Comparison of ENCODE assay signal across 9 mouse cellular contexts in genomic region chr8:111923383-111923804, GRCm38 (mm10). TPM values are rescaled to one million over a fixed set of nuclear protein-coding genes. Genes with fewer than 3 reads are reported as not detected.
A peak's percentile ranks its signal among the peaks of the same experiment; 100 is the strongest.
DNase-seq lines count a peak whose midpoint lies in the region; ATAC-seq and TF ChIP-seq lines count a peak whose summit lies in the region.
"Had no signal": no experiment of that assay in that cellular context is flagged by ENCODE, and none has a peak within 500 bp of the region (broad histone marks: within the 10 kb centered on the region; RNA-seq: fewer than 3 reads in every experiment).

No protein-coding gene starts in this region.

- H3K4me1 ChIP-seq in E14TG2a.4 (replicated peaks; ENCODE audit: low read depth, low read length) = peaks cover 53% of the 10 kb centered on the region
- no peaks in the 10 kb centered on the region for H3K4me1 ChIP-seq in kidney, adult 2 months (ENCODE audit: control insufficient read depth, insufficient read depth, low read length)
- peaks cover 3% of the 10 kb centered on the region; the same call in 1 of the 2 replicates for H3K4me1 ChIP-seq in lung, embryonic 16.5 days (replicated peaks; ENCODE audit: control insufficient read depth, insufficient read depth, low read length)
- H3K4me1 ChIP-seq in stomach, postnatal 0 days (replicated peaks; ENCODE audit: control insufficient read depth, insufficient read depth) = no peaks in the 10 kb centered on the region
- H3K4me1 ChIP-seq: embryonic facial prominence, embryonic 13.5 days had no signal

- peak; percentile 85 for TF ChIP-seq CTCF in E14TG2a.4 (conservative IDR thresholded peaks at IDR 0.05; ENCODE audit: low read length)
- peak; percentile 68 for TF ChIP-seq CTCF in kidney, adult 2 months (conservative IDR thresholded peaks at IDR 0.05; ENCODE audit: insufficient read depth, insufficient read length, low read depth, low read length)
- peak; percentile 83 for TF ChIP-seq CTCF in stomach, postnatal 0 days (IDR thresholded peaks at IDR 0.05; ENCODE audit: low read depth)

- no peak overlapping the region for H3K4me3 ChIP-seq in E14TG2a.4 (replicated peaks; ENCODE audit: low read length)
- peak overlapping the region; percentile 38 for H3K4me3 ChIP-seq in kidney, adult 2 months (ENCODE audit: insufficient read depth, low read depth, low read length)
- peak overlapping the region; percentile 15; the same call in 1 of the 2 replicates for H3K4me3 ChIP-seq in lung, embryonic 16.5 days (ENCODE audit: low read length)
- H3K4me3 ChIP-seq in stomach, postnatal 0 days (ENCODE audit: low read depth, low read length) = no peak overlapping the region
- H3K4me3 ChIP-seq: embryonic facial prominence, embryonic 13.5 days had no signal

- ATAC-seq in lung, embryonic 16.5 days (ENCODE audit: low read depth) = peak; percentile 59; the same call in 1 of the 2 replicates
- peak; percentile 89 for ATAC-seq in stomach, postnatal 0 days (ENCODE audit: low FRiP score, low TSS enrichment)

- DNase-seq in layer of hippocampus, adult 11-12 months (ENCODE audit: low spot score) = peak; percentile 42
- no peak for DNase-seq in layer of hippocampus, adult 9-10 months (ENCODE audit: low spot score)
- DNase-seq in c-Kit-positive CD71-positive TER-119-negative erythroid progenitor cells, embryonic 14.5 days (ENCODE audit: low read depth) = peak; percentile 65
- DNase-seq in gastrocnemius, postnatal 25 days = peak; percentile 36
- DNase-seq in kidney, adult 2 months = peak; percentile 53
- DNase-seq in stomach, postnatal 0 days (ENCODE audit: low spot score) = peak; percentile 72

- H3K9me3 ChIP-seq in E14TG2a.4 (ENCODE audit: low read length) = no peaks in the 10 kb centered on the region
- H3K9me3 ChIP-seq in lung, embryonic 16.5 days (ENCODE audit: control insufficient read depth, low read length) = no peaks in the 10 kb centered on the region
- no peaks in the 10 kb centered on the region for H3K9me3 ChIP-seq in stomach, postnatal 0 days (ENCODE audit: control insufficient read depth, low read length)
- H3K9me3 ChIP-seq: embryonic facial prominence, embryonic 13.5 days had no signal

- WGBS in kidney, adult 2 months = 13% methylated on average over 10 of the region's 10 CpGs
- WGBS in lung, embryonic 16.5 days = 17% methylated on average over 10 of the region's 10 CpGs
- WGBS in stomach, postnatal 0 days = 21% methylated on average over 10 of the region's 10 CpGs

- no peak for TF ChIP-seq POLR2A in kidney, adult 2 months (IDR thresholded peaks at IDR 0.05; ENCODE audit: low read depth, low read length)

- peak overlapping the region; percentile 31 for H3K4me2 ChIP-seq in lung, embryonic 16.5 days (ENCODE audit: low read depth, low read length)
- H3K4me2 ChIP-seq in stomach, postnatal 0 days (replicated peaks; ENCODE audit: low read depth) = peak overlapping the region; percentile 25; the same call in 1 of the 2 replicates
- H3K4me2 ChIP-seq: embryonic facial prominence, embryonic 13.5 days had no signal

- no peaks in the 10 kb centered on the region for H3K27me3 ChIP-seq in E14TG2a.4 (ENCODE audit: insufficient read depth, low read length)
- H3K27me3 ChIP-seq in kidney, adult 2 months (replicated peaks; ENCODE audit: control insufficient read depth, insufficient read depth, low read length) = no peaks in the 10 kb centered on the region
- no peaks in the 10 kb centered on the region for H3K27me3 ChIP-seq in lung, embryonic 16.5 days (ENCODE audit: control insufficient read depth, insufficient read depth, low read depth, low read length)
- H3K27me3 ChIP-seq in stomach, postnatal 0 days (ENCODE audit: control insufficient read depth, insufficient read depth, low read length) = no peaks in the 10 kb centered on the region
- H3K27me3 ChIP-seq: embryonic facial prominence, embryonic 13.5 days had no signal

- no peak for TF ChIP-seq EP300 in stomach, postnatal 0 days (optimal IDR thresholded peaks at IDR 0.05)

- peaks cover 26% of the 10 kb centered on the region for H3K36me3 ChIP-seq in E14TG2a.4 (ENCODE audit: insufficient read depth, low read length)
- H3K36me3 ChIP-seq in kidney, adult 2 months (ENCODE audit: control insufficient read depth, insufficient read depth, low read length) = no peaks in the 10 kb centered on the region
- 0 out of 2 replicates have a peak, but pooled peaks cover 2% of the 10 kb centered on the region for H3K36me3 ChIP-seq in lung, embryonic 16.5 days (ENCODE audit: control insufficient read depth, insufficient read depth, low read length)
- H3K36me3 ChIP-seq in stomach, postnatal 0 days (ENCODE audit: control insufficient read depth, insufficient read depth, low read length) = no peaks in the 10 kb centered on the region

- no peak overlapping the region for H3K27ac ChIP-seq in kidney, adult 2 months (ENCODE audit: insufficient read depth, low read depth, low read length)
- H3K27ac ChIP-seq in lung, embryonic 16.5 days (ENCODE audit: low read length) = no peak overlapping the region
- H3K27ac ChIP-seq in stomach, postnatal 0 days (replicated peaks) = no peak overlapping the region
- H3K27ac ChIP-seq: embryonic facial prominence, embryonic 13.5 days had no signal

- H3K9ac ChIP-seq in lung, embryonic 16.5 days (ENCODE audit: low read length) = 0 out of 2 replicates have a peak overlapping the region, but pooled peaks have one; percentile 43
- no peak overlapping the region for H3K9ac ChIP-seq in stomach, postnatal 0 days (ENCODE audit: low read length)
- H3K9ac ChIP-seq: embryonic facial prominence, embryonic 13.5 days had no signal

RNA-seq across cellular contexts. Expression of gene Tmem231, which starts 10.3 kb away (rescaled TPM):
- total RNA-seq in gastrocnemius, postnatal 25 days (2021) = 1 to 10 TPM in 1 of 2 experiments, under 1 TPM in 1; 0.90 to 1.1 TPM
- 11.2 and 13.6 TPM in 2 replicates for polyA plus RNA-seq in kidney, adult 2 months (2012; rRNA removed)
- polyA plus RNA-seq in lung, embryonic 16.5 days (2015; fragmentation: Nextera tagmentation; extraction: Ambion mirVana) = 17.5 and 19.6 TPM in 2 replicates
- 3.3 and 4.1 TPM in 2 replicates for polyA plus RNA-seq in stomach, postnatal 0 days (2015; fragmentation: Nextera tagmentation; extraction: Ambion mirVana)

RNA-seq across cellular contexts. Expression of gene Chst5, which starts 13.1 kb away (rescaled TPM):
- under 1 TPM in 1 of 2 experiments, not detected in 1; 0.11 TPM for total RNA-seq in gastrocnemius, postnatal 25 days (2021)
- polyA plus RNA-seq in kidney, adult 2 months (2012; rRNA removed) = 0.06 TPM in 1 of 2 replicates, not detected in the other
- 14.2 and 15.4 TPM in 2 replicates for polyA plus RNA-seq in lung, embryonic 16.5 days (2015; fragmentation: Nextera tagmentation; extraction: Ambion mirVana)
- 0.36 and 0.39 TPM in 2 replicates for polyA plus RNA-seq in stomach, postnatal 0 days (2015; fragmentation: Nextera tagmentation; extraction: Ambion mirVana)

RNA-seq across cellular contexts. Expression of gene Gabarapl2, which starts 17.1 kb away (rescaled TPM):
- total RNA-seq in gastrocnemius, postnatal 25 days (2021) = 100 to 1,000 TPM; 105 to 106 TPM
- polyA plus RNA-seq in kidney, adult 2 months (2012; rRNA removed) = 53.3 and 74.1 TPM in 2 replicates
- 195 and 218 TPM in 2 replicates for polyA plus RNA-seq in lung, embryonic 16.5 days (2015; fragmentation: Nextera tagmentation; extraction: Ambion mirVana)
- polyA plus RNA-seq in stomach, postnatal 0 days (2015; fragmentation: Nextera tagmentation; extraction: Ambion mirVana) = 290 and 292 TPM in 2 replicates

RNA-seq across cellular contexts. Expression of gene Tmem170, which starts 46.8 kb away (rescaled TPM):
- total RNA-seq in gastrocnemius, postnatal 25 days (2021) = 1 to 10 TPM; 1.5 to 1.6 TPM
- 6.0 and 6.9 TPM in 2 replicates for polyA plus RNA-seq in kidney, adult 2 months (2012; rRNA removed)
- polyA plus RNA-seq in lung, embryonic 16.5 days (2015; fragmentation: Nextera tagmentation; extraction: Ambion mirVana) = 10.1 and 10.9 TPM in 2 replicates
- 9.9 and 10.1 TPM in 2 replicates for polyA plus RNA-seq in stomach, postnatal 0 days (2015; fragmentation: Nextera tagmentation; extraction: Ambion mirVana)

Comparison
In these comparisons a context has a peak if more than half of its experiments do, and no peak if none do; other contexts are left out.
1. H3K4me3 ChIP-seq: peak in kidney, adult 2 months (single experiment) and lung, embryonic 16.5 days (single experiment); none in E14TG2a.4 (single experiment) and stomach, postnatal 0 days (single experiment).
2. RNA of gene Chst5, which starts 13.1 kb away (polyA plus RNA-seq): 14.2 to 15.4 TPM in lung, embryonic 16.5 days; 0.36 to 0.39 TPM in stomach, postnatal 0 days and 0.06 TPM in kidney, adult 2 months; every median in the first group is over 10 times any median in the second.
3. Peak in every context shown above with its lines, with median percentiles within 50 percentile points of each other: CTCF ChIP-seq.